Mouse (Mus musculus): ENCODE results near the gene Tusc2. TPM values are rescaled to one million over a fixed set of nuclear protein-coding genes. Genes with fewer than 3 reads are reported as not detected.

Gene Tusc2
- polyA plus RNA-seq, 1 experiment from 2014 or later: 93.3 TPM

DNA sequence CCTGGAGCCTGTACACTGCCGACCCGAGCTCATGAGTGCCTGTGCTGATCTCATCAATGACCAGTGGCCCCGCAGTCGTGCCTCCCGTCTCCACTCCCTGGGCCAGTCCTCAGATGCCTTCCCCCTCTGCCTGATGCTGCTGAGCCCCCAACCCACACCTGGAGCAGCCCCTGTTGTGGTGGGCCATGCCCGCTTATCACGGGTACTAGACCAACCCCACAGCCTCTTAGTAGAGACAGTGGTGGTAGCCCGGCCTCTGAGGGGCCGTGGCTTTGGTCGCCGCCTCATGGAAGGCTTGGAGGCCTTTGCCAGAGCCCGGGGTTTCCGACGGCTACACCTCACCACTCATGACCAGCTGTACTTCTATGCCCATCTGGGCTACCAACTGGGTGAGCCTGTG is 20.1 kb downstream of the Tusc2 start:
- Histone ChIP-seq H3K9me3 (no peaks in the 10 kb centered on the region), H3K27me3 (replicated peaks) (no peaks in the 10 kb centered on the region), H3K4me2 (replicated peaks) (no peak overlapping the region), H3K4me3 (no peak overlapping the region), H3K9ac (no peak overlapping the region), H3K4me1 (peaks cover 29% of the 10 kb centered on the region), H3K36me3 (peaks cover 9% of the 10 kb centered on the region), H3K27ac (no peak overlapping the region)
- no peak for ATAC-seq (ENCODE audit: low FRiP score, low read depth)
- 92% methylated on average over 14 of the region's 14 CpGs for WGBS

- Histone ChIP-seq H3K9me3 (no peaks in the 10 kb centered on the region), H3K27me3 (replicated peaks) (no peaks in the 10 kb centered on the region), H3K4me2 (replicated peaks) (no peak overlapping the region), H3K4me1 (peaks cover 20% of the 10 kb centered on the region), H3K36me3 (peaks cover 26% of the 10 kb centered on the region), H3K4me3 (no peak overlapping the region), H3K9ac (no peak overlapping the region), H3K27ac (no peak overlapping the region)
- no peak for ATAC-seq (ENCODE audit: low FRiP score, low read depth)
- 92% methylated on average over 5 of the region's 5 CpGs for WGBS
Observed at GRCm38 (mm10) chr9:107586504-107586903, 23.4 kb downstream of the Tusc2 start.

- Histone ChIP-seq H3K27me3 (replicated peaks) (no peaks in the 10 kb centered on the region), H3K4me3 (peak within 1 kb of the TSS; percentile 74), H3K9ac (peak within 1 kb of the TSS; percentile 55), H3K9me3 (no peaks in the 10 kb centered on the region), H3K4me1 (peaks cover 14% of the 10 kb centered on the region), H3K27ac (no peak within 1 kb of the TSS), H3K36me3 (peaks cover 33% of the 10 kb centered on the region), H3K4me2 (replicated peaks) (peak within 1 kb of the TSS; percentile 85)
- ATAC-seq (ENCODE audit: low FRiP score, low read depth): peak; percentile 97
- 14% methylated on average over 46 of the region's 46 CpGs for WGBS
Observed at GRCm38 (mm10) chr9:107586974-107587832, 24.1 kb downstream of the Tusc2 start, which contains the start of gene Ifrd2. Gene Ifrd2, plus strand, starts transcription at chr9:107587642.

DNA sequence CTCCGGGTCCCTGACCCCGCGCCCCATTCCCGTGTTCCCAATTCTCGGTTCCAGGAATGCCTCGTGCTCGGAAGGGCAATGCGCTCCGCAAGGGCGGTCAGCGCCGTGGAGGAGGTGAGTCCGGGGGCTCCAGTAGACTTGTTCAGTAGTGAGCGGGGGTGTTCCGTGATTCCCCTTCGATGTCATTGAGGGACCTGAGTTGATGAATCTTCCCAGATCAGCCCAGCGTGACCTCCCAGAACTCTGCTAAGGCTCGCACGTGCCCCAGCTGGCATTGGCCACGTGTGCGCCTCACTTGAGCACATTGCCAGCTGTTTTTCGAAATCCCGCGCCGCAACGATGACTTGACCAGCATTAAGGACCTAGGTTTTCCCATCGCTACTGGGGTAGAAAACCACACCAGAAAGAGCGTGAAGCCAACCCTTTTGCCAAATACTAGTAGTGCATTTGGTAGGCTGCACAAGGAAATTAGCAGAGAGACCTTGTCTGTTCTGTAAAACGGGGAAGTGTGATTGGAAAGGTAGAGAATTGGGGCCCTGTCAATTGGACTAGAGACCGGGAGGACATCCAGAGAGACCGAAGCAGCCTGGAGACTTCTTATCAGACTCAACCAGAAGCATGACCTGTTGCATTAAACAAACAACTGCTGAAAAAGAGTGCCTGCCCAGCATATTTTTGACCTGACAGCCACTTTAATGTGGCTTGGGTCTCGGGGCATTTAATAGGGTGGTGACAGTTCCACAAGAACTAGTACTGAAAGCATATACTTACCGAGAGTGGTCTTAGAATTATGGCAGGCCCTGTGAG is 25.0 kb downstream of the Tusc2 start:
- peak overlapping the region; percentile 85 for H3K4me2 ChIP-seq (replicated peaks)
- no peak overlapping the region for H3K27ac ChIP-seq
- peaks cover 37% of the 10 kb centered on the region for H3K36me3 ChIP-seq
- peaks cover 12% of the 10 kb centered on the region for H3K4me1 ChIP-seq
- peak overlapping the region; percentile 55 for H3K9ac ChIP-seq
- H3K27me3 ChIP-seq (replicated peaks): no peaks in the 10 kb centered on the region
- H3K4me3 ChIP-seq: peak overlapping the region; percentile 74
- no peaks in the 10 kb centered on the region for H3K9me3 ChIP-seq
- 7% methylated on average over 33 of the region's 33 CpGs for WGBS
- ATAC-seq (ENCODE audit: low FRiP score, low read depth): peak; percentile 62; the same call in 1 of the 2 replicates

DNA sequence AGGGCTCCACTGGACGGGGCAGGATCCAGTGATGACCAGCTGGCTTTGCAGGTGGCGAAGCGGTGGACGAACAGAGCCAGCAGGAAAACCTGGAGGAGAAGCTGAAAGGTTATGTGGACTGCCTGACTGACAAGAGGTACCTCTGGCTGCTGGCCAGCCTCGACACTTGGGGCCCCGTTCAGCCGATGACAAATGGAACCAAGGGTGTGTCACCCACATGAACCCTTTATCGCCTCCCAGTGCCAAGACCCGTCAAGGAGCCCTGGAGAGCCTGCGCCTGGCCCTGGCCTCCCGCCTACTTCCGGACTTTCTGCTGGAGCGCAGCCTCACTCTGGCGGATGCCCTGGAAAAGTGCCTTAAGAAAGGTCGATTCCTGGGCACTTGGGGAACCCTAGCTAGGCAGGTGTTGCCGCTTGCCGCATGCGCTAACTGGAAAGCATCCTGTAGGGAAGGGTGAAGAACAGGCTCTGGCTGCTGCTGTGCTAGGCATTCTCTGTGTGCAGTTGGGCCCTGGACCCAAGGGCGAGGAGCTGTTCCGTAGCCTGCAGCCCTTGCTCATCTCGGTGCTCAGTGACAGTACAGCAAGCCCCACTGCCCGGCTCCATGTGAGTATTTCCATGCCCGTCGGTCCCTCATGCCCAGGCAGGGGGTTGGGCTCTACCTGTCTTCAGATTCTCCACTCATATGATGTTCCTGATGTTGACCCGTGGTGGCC is 27.2 kb downstream of the Tusc2 start:
- H3K4me1 ChIP-seq: peaks cover 12% of the 10 kb centered on the region
- H3K4me2 ChIP-seq (replicated peaks): no peak overlapping the region
- WGBS: 91% methylated on average over 25 of the region's 25 CpGs
- no peaks in the 10 kb centered on the region for H3K27me3 ChIP-seq (replicated peaks)
- H3K36me3 ChIP-seq: peaks cover 44% of the 10 kb centered on the region
- H3K4me3 ChIP-seq: no peak overlapping the region
- no peaks in the 10 kb centered on the region for H3K9me3 ChIP-seq
- no peak for ATAC-seq (ENCODE audit: low FRiP score, low read depth)
- H3K9ac ChIP-seq: no peak overlapping the region
- no peak overlapping the region for H3K27ac ChIP-seq

- peaks cover 44% of the 10 kb centered on the region for H3K36me3 ChIP-seq
- H3K27me3 ChIP-seq (replicated peaks): no peaks in the 10 kb centered on the region
Observed at GRCm38 (mm10) chr9:107590773-107591060, 27.7 kb downstream of the Tusc2 start.

DNA sequence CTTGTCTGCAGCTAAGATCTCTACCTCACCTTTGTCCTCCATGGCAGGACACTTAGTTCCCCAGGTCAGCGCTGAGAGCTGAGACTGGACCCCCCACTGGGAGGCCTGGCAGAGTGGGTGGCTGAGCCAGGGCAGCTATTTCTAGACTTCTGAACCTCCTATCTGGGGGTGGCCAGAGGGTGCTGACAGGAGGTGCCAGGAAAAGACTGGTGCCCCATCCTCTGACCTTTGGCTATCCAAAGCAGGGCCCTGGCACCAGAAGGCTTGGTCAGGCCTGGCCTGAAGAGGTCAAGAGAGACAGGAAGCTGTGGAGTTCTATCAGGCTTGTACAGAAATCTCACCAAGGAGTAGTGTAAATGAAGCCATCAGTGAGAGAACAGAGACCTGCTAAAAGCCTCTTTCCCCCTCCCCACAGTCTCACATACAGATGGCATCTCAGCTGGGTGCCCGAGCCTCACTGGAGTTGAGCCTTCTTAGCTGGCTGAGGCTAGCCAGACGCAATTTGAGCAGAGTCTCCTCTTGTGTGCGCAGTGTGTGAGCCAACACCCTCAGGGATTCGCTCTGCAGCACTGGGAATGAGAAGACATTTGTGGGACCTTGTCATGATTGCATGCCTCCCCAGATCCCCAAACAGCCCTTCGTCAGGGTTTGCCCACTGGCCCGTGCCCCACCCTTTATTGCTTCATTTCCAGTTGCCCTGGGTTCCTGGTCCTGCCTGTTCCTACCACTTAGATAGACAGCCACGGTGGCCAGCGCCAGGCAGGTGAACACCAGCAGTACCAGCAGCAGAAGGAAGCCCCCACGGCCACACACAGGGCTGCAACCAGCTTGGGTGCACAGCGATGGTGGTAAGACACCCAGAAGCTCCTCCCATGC is 30.3 kb downstream of the Tusc2 start:
- H3K4me1 ChIP-seq: peaks cover 6% of the 10 kb centered on the region
- no peak overlapping the region for H3K9ac ChIP-seq
- no peak overlapping the region for H3K27ac ChIP-seq
- H3K27me3 ChIP-seq (replicated peaks): no peaks in the 10 kb centered on the region
- H3K4me3 ChIP-seq: no peak overlapping the region
- WGBS: 84% methylated on average over 11 of the region's 11 CpGs
- ATAC-seq (ENCODE audit: low FRiP score, low read depth): no peak
- peaks cover 44% of the 10 kb centered on the region for H3K36me3 ChIP-seq
- 0 out of 2 replicates have a peak overlapping the region, but pooled peaks have one; percentile 4 for H3K4me2 ChIP-seq (replicated peaks)
- H3K9me3 ChIP-seq: no peaks in the 10 kb centered on the region

More at GRCm38 (mm10) chr9:107590773-107591060, 27.7 kb downstream of the Tusc2 start:
- Histone ChIP-seq H3K27ac (no peak overlapping the region), H3K4me1 (peaks cover 12% of the 10 kb centered on the region), H3K9ac (no peak overlapping the region), H3K4me2 (replicated peaks) (no peak overlapping the region), H3K4me3 (no peak overlapping the region), H3K9me3 (no peaks in the 10 kb centered on the region)
- no peak for ATAC-seq (ENCODE audit: low FRiP score, low read depth)
- 97% methylated on average over 6 of the region's 6 CpGs for WGBS

GRCm38 (mm10) chr9:107594281-107595062 is 31.4 kb downstream of the Tusc2 start:
- peaks cover 44% of the 10 kb centered on the region for H3K36me3 ChIP-seq
- no peak for ATAC-seq (ENCODE audit: low FRiP score, low read depth)
- WGBS: 65% methylated on average over 8 of the region's 8 CpGs

GRCm38 (mm10) chr9:107596619-107597569 is 33.8 kb downstream of the Tusc2 start:
- 93% methylated on average over 11 of the region's 11 CpGs for WGBS

More at GRCm38 (mm10) chr9:107594281-107595062, 31.4 kb downstream of the Tusc2 start:
- Histone ChIP-seq H3K27me3 (replicated peaks) (no peaks in the 10 kb centered on the region), H3K9ac (no peak overlapping the region), H3K27ac (no peak overlapping the region), H3K4me2 (replicated peaks) (no peak overlapping the region), H3K4me3 (no peak overlapping the region), H3K4me1 (no peaks in the 10 kb centered on the region), H3K9me3 (no peaks in the 10 kb centered on the region)

DNA sequence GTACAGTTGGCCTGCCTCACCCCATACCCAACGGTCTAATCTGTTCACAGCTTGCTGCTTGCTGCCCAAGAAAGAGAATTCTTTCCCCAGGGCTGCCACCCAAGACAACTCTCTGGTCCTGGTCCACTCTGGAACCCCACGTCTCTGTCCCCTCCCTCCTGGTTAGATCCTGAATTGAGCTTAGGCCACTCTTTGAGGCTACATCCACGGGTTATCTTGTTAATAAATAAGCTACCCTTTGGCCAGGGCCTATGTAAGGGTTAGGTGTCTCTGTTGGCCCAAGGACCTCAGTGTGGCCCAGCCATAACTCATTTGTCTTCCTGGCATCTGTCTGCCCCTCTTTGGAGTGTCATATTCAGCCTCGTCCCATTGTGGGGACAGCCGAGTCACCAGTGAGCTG is 35.3 kb downstream of the Tusc2 start:
- Histone ChIP-seq H3K4me3 (no peak overlapping the region), H3K27me3 (replicated peaks) (no peaks in the 10 kb centered on the region), H3K9me3 (no peaks in the 10 kb centered on the region), H3K4me1 (no peaks in the 10 kb centered on the region), H3K36me3 (peaks cover 7% of the 10 kb centered on the region; the same call in 1 of the 2 replicates), H3K4me2 (replicated peaks) (no peak overlapping the region), H3K9ac (no peak overlapping the region), H3K27ac (no peak overlapping the region)
- WGBS: 85% methylated on average over 5 of the region's 5 CpGs
- no peak for ATAC-seq (ENCODE audit: low FRiP score, low read depth)

More at GRCm38 (mm10) chr9:107596619-107597569, 33.8 kb downstream of the Tusc2 start:
- Histone ChIP-seq H3K9ac (no peak overlapping the region), H3K27me3 (replicated peaks) (no peaks in the 10 kb centered on the region), H3K9me3 (no peaks in the 10 kb centered on the region), H3K4me2 (replicated peaks) (no peak overlapping the region), H3K36me3 (peaks cover 22% of the 10 kb centered on the region), H3K4me1 (no peaks in the 10 kb centered on the region), H3K4me3 (no peak overlapping the region), H3K27ac (no peak overlapping the region)
- ATAC-seq (ENCODE audit: low FRiP score, low read depth): no peak

Measured in neural tube, embryonic 12.5 days (tissue).